Mouse (Mus musculus) stomach, embryonic 16.5 days (tissue): ENCODE results near the gene Ppp1r9a. TPM values are rescaled to one million over a fixed set of nuclear protein-coding genes. Genes with fewer than 3 reads are reported as not detected.
A peak's percentile ranks its signal among the peaks of the same experiment; 100 is the strongest.

Experiments used
- ATAC-seq: fragments of 200-750 bp; cut with Nextera tagmentation; 2 replicates; pipeline ENCODE4 v1.8.0; 2017; ENCODE audit warnings: moderate number of reproducible peaks, moderate TSS enrichment; ENCODE audit not compliant: insufficient read depth, low FRiP score
- H3K27ac ChIP-seq: fragments of 300-500 bp; sonication (generic); 2 replicates; pipeline ENCODE4 v1.5.1; 2014; ENCODE audit warnings: low read length
- H3K27me3 ChIP-seq: fragments of 300-500 bp; sonication (generic); 2 replicates; pipeline ENCODE4 v1.6.1; 2014; ENCODE audit warnings: low read length, control low read depth, mixed read lengths; ENCODE audit not compliant: control insufficient read depth, insufficient read depth
- H3K36me3 ChIP-seq: fragments of 300-500 bp; sonication (generic); 2 replicates; pipeline ENCODE4 v1.6.1; 2014; ENCODE audit warnings: low read length; ENCODE audit not compliant: control insufficient read depth, insufficient read depth
- H3K4me1 ChIP-seq: fragments of 300-500 bp; sonication (generic); 2 replicates; pipeline ENCODE4 v1.6.1; 2014; ENCODE audit warnings: low read length, control low read depth, mixed read lengths; ENCODE audit not compliant: control insufficient read depth, insufficient read depth
- H3K4me2 ChIP-seq: fragments of 300-500 bp; sonication (generic); 2 replicates; pipeline ENCODE4 v1.6.1; 2014; ENCODE audit warnings: low read depth, low read length, mixed read lengths
- H3K4me3 ChIP-seq: fragments of 300-500 bp; sonication (generic); replicated peaks from 2 replicates; pipeline ENCODE4 v1.5.1; 2014; ENCODE audit warnings: mild to moderate bottlenecking, low read length
- H3K9ac ChIP-seq: fragments of 300-500 bp; sonication (generic); 2 replicates; pipeline ENCODE4 v1.6.1; 2014; ENCODE audit warnings: low read length
- H3K9me3 ChIP-seq: fragments of 300-500 bp; sonication (generic); replicated peaks from 2 replicates; pipeline ENCODE4 v1.6.1; 2016; ENCODE audit warnings: low read length, control low read depth; ENCODE audit not compliant: control insufficient read depth
- WGBS: fragments of 180-500 bp; shearing (Covaris S2); extraction: QIAGEN DNeasy Blood & Tissue Kit; methylation state at CpG from one replicate; pipeline ENCODE4 v1.1.7; 2014; 5-methylcytosine and 5-hydroxymethylcytosine counted together
- polyA plus RNA-seq: library from polyadenylated mRNA; unstranded; fragments of >200 nt; fragmentation: Nextera tagmentation; extraction: Ambion mirVana; gene quantifications from 2 replicates; pipeline ENCODE4 v1.2.1, GENCODE M21; 2015

Gene Ppp1r9a
- polyA plus RNA-seq, 1 experiment from 2014 or later: 14.8 TPM

GRCm38 (mm10) chr6:5078009-5078408 lies 175.3 kb downstream of the Ppp1r9a start:
- Histone ChIP-seq H3K4me2 (no peak overlapping the region), H3K4me3 (no peak overlapping the region), H3K4me1 (peaks cover 14% of the 10 kb centered on the region), H3K27me3 (no peaks in the 10 kb centered on the region), H3K9me3 (no peaks in the 10 kb centered on the region; the same call in 1 of the 2 replicates), H3K27ac (no peak overlapping the region), H3K36me3 (0 out of 2 replicates have a peak, but pooled peaks cover 2% of the 10 kb centered on the region), H3K9ac (no peak overlapping the region)
- ATAC-seq: no peak
- 69% methylated on average over 2 of the region's 2 CpGs for WGBS

- Histone ChIP-seq H3K27ac (no peak overlapping the region), H3K4me1 (peaks cover 14% of the 10 kb centered on the region), H3K9ac (no peak overlapping the region), H3K36me3 (0 out of 2 replicates have a peak, but pooled peaks cover 2% of the 10 kb centered on the region), H3K27me3 (no peaks in the 10 kb centered on the region), H3K9me3 (no peaks in the 10 kb centered on the region; the same call in 1 of the 2 replicates), H3K4me3 (no peak overlapping the region), H3K4me2 (no peak overlapping the region)
- 79% methylated on average over 1 of the region's 1 CpGs for WGBS
- ATAC-seq: no peak
Observed at GRCm38 (mm10) chr6:5079108-5079507, 176.4 kb downstream of the Ppp1r9a start.

GRCm38 (mm10) chr6:5080094-5080493 lies 177.4 kb downstream of the Ppp1r9a start:
- no peak overlapping the region for H3K9ac ChIP-seq
- no peaks in the 10 kb centered on the region for H3K27me3 ChIP-seq
- no peak overlapping the region for H3K27ac ChIP-seq
- no peaks in the 10 kb centered on the region for H3K9me3 ChIP-seq
- 0 out of 2 replicates have a peak, but pooled peaks cover 2% of the 10 kb centered on the region for H3K36me3 ChIP-seq
- no peak overlapping the region for H3K4me2 ChIP-seq
- 77% methylated on average over 5 of the region's 5 CpGs for WGBS
- no peak for ATAC-seq
- no peak overlapping the region for H3K4me3 ChIP-seq
- H3K4me1 ChIP-seq: peaks cover 18% of the 10 kb centered on the region

- 60% methylated on average over 5 of the region's 5 CpGs for WGBS
- no peak overlapping the region for H3K4me2 ChIP-seq
- H3K9ac ChIP-seq: no peak overlapping the region
- peaks cover 18% of the 10 kb centered on the region for H3K4me1 ChIP-seq
- no peaks in the 10 kb centered on the region for H3K27me3 ChIP-seq
- no peaks in the 10 kb centered on the region for H3K9me3 ChIP-seq
- H3K36me3 ChIP-seq: 0 out of 2 replicates have a peak, but pooled peaks cover 2% of the 10 kb centered on the region
- ATAC-seq: no peak
- H3K27ac ChIP-seq: no peak overlapping the region; the same call in 1 of the 2 replicates
- H3K4me3 ChIP-seq: no peak overlapping the region
Observed at GRCm38 (mm10) chr6:5080496-5080895, 177.8 kb downstream of the Ppp1r9a start.

GRCm38 (mm10) chr6:5081099-5081498 lies 178.4 kb downstream of the Ppp1r9a start:
- no peaks in the 10 kb centered on the region for H3K27me3 ChIP-seq
- H3K4me2 ChIP-seq: no peak overlapping the region
- H3K4me1 ChIP-seq: peaks cover 18% of the 10 kb centered on the region
- peak overlapping the region; percentile 31; the same call in 1 of the 2 replicates for H3K27ac ChIP-seq
- WGBS: 15% methylated on average over 8 of the region's 8 CpGs
- H3K36me3 ChIP-seq: 0 out of 2 replicates have a peak, but pooled peaks cover 2% of the 10 kb centered on the region
- H3K9ac ChIP-seq: no peak overlapping the region
- 0 out of 2 replicates have a peak, but pooled peaks have one; percentile 25 for ATAC-seq
- no peaks in the 10 kb centered on the region for H3K9me3 ChIP-seq
- no peak overlapping the region for H3K4me3 ChIP-seq

- Histone ChIP-seq H3K27ac (no peak overlapping the region), H3K4me3 (no peak overlapping the region), H3K4me1 (peaks cover 18% of the 10 kb centered on the region), H3K4me2 (no peak overlapping the region), H3K27me3 (no peaks in the 10 kb centered on the region), H3K36me3 (0 out of 2 replicates have a peak, but pooled peaks cover 2% of the 10 kb centered on the region), H3K9ac (no peak overlapping the region), H3K9me3 (no peaks in the 10 kb centered on the region)
- ATAC-seq: no peak
Observed at GRCm38 (mm10) chr6:5082144-5082543, 179.4 kb downstream of the Ppp1r9a start.

GRCm38 (mm10) chr6:5082740-5083139 lies 180.0 kb downstream of the Ppp1r9a start:
- Histone ChIP-seq H3K36me3 (0 out of 2 replicates have a peak, but pooled peaks cover 2% of the 10 kb centered on the region), H3K9ac (no peak overlapping the region), H3K4me1 (peaks cover 18% of the 10 kb centered on the region), H3K27me3 (no peaks in the 10 kb centered on the region), H3K27ac (peak overlapping the region; percentile 27; the same call in 1 of the 2 replicates), H3K9me3 (no peaks in the 10 kb centered on the region), H3K4me3 (no peak overlapping the region), H3K4me2 (no peak overlapping the region)
- no peak for ATAC-seq
- WGBS: 42% methylated on average over 2 of the region's 2 CpGs

GRCm38 (mm10) chr6:5083957-5084356 lies 181.2 kb downstream of the Ppp1r9a start:
- no peaks in the 10 kb centered on the region for H3K9me3 ChIP-seq
- no peak overlapping the region for H3K9ac ChIP-seq
- H3K4me3 ChIP-seq: no peak overlapping the region
- H3K27me3 ChIP-seq: no peaks in the 10 kb centered on the region
- H3K27ac ChIP-seq: peak overlapping the region; percentile 21; the same call in 1 of the 2 replicates
- WGBS: 29% methylated on average over 4 of the region's 4 CpGs
- no peaks in the 10 kb centered on the region for H3K36me3 ChIP-seq
- ATAC-seq: no peak
- H3K4me1 ChIP-seq: peaks cover 18% of the 10 kb centered on the region
- no peak overlapping the region for H3K4me2 ChIP-seq

- no peaks in the 10 kb centered on the region for H3K9me3 ChIP-seq
- ATAC-seq: no peak
- H3K36me3 ChIP-seq: no peaks in the 10 kb centered on the region
- no peak overlapping the region for H3K9ac ChIP-seq
- H3K27me3 ChIP-seq: no peaks in the 10 kb centered on the region
- 64% methylated on average over 7 of the region's 7 CpGs for WGBS
- H3K4me3 ChIP-seq: no peak overlapping the region
- H3K4me2 ChIP-seq: no peak overlapping the region
- no peak overlapping the region for H3K27ac ChIP-seq
- H3K4me1 ChIP-seq: no peaks in the 10 kb centered on the region
Observed at GRCm38 (mm10) chr6:5091873-5092272, 189.2 kb downstream of the Ppp1r9a start.
